Mouse (Mus musculus) erythroblast, embryonic 14.5 days (primary cell): ENCODE results near the gene Gm13030.

Source experiments
- GATA1 ChIP-seq: IDR thresholded peaks from 2 replicates; pipeline ENCODE4 v1.6.1; 2012; ENCODE audit warnings: low read length, inconsistent platforms, mixed read lengths
- TAL1 ChIP-seq: IDR thresholded peaks from 3 replicates; pipeline ENCODE4 v1.6.1; 2012; ENCODE audit warnings: low read length, inconsistent platforms, mixed read lengths

- TF ChIP-seq GATA1 = no peak
- no peak for TF ChIP-seq TAL1
Observed at GRCm38 (mm10) chr4:138892655-138893054, 18.9 kb upstream of the Gm13030 start.
